Mouse (Mus musculus): ENCODE results near the gene Slc17a8. TPM values are rescaled to one million over a fixed set of nuclear protein-coding genes. Genes with fewer than 3 reads are reported as not detected.

The Slc17a8 gene
- polyA plus RNA-seq, 1 experiment, result 0.47 TPM

GRCm38 (mm10) chr10:89531976-89532375, 89.1 kb downstream of the Slc17a8 start:
- no peaks in the 10 kb centered on the region for H3K27me3 ChIP-seq (ENCODE audit: control insufficient read depth, insufficient read depth, low read length)
- peaks cover 4% of the 10 kb centered on the region; the same call in 1 of the 2 replicates for H3K4me1 ChIP-seq (ENCODE audit: control insufficient read depth, insufficient read depth, low read length)
- no peak overlapping the region for H3K4me3 ChIP-seq (ENCODE audit: control insufficient read depth, low read depth, low read length)
- H3K27ac ChIP-seq (ENCODE audit: control insufficient read depth, insufficient read depth, low read depth, low read length), result no peak overlapping the region
- no peak for TF ChIP-seq POLR2A (IDR thresholded peaks at IDR 0.05; ENCODE audit: control insufficient read depth, low read depth, low read length)
- TF ChIP-seq CTCF (IDR thresholded peaks at IDR 0.05; ENCODE audit: control insufficient read depth, insufficient read depth, insufficient replicate concordance, low read depth, low read length), result no peak
- no peaks in the 10 kb centered on the region for H3K36me3 ChIP-seq (ENCODE audit: control insufficient read depth, insufficient read depth, low read length)

GRCm38 (mm10) chr10:89531194-89531634, 89.8 kb downstream of the Slc17a8 start:
- no peak overlapping the region for H3K27ac ChIP-seq (ENCODE audit: control insufficient read depth, insufficient read depth, low read depth, low read length)
- no peaks in the 10 kb centered on the region for H3K27me3 ChIP-seq (ENCODE audit: control insufficient read depth, insufficient read depth, low read length)
- no peaks in the 10 kb centered on the region for H3K36me3 ChIP-seq (ENCODE audit: control insufficient read depth, insufficient read depth, low read length)
- no peak for TF ChIP-seq POLR2A (IDR thresholded peaks at IDR 0.05; ENCODE audit: control insufficient read depth, low read depth, low read length)
- TF ChIP-seq CTCF (IDR thresholded peaks at IDR 0.05; ENCODE audit: control insufficient read depth, insufficient read depth, insufficient replicate concordance, low read depth, low read length), result no peak
- no peak overlapping the region for H3K4me3 ChIP-seq (ENCODE audit: control insufficient read depth, low read depth, low read length)
- peaks cover 4% of the 10 kb centered on the region; the same call in 1 of the 2 replicates for H3K4me1 ChIP-seq (ENCODE audit: control insufficient read depth, insufficient read depth, low read length)

GRCm38 (mm10) chr10:89527054-89527453, 94.0 kb downstream of the Slc17a8 start:
- H3K4me1 ChIP-seq (ENCODE audit: control insufficient read depth, insufficient read depth, low read length), result no peaks in the 10 kb centered on the region
- TF ChIP-seq CTCF (IDR thresholded peaks at IDR 0.05; ENCODE audit: control insufficient read depth, insufficient read depth, insufficient replicate concordance, low read depth, low read length), result no peak
- TF ChIP-seq POLR2A (IDR thresholded peaks at IDR 0.05; ENCODE audit: control insufficient read depth, low read depth, low read length), result no peak
- no peak overlapping the region for H3K4me3 ChIP-seq (ENCODE audit: control insufficient read depth, low read depth, low read length)
- H3K27ac ChIP-seq (ENCODE audit: control insufficient read depth, insufficient read depth, low read depth, low read length), result no peak overlapping the region
- H3K27me3 ChIP-seq (ENCODE audit: control insufficient read depth, insufficient read depth, low read length), result no peaks in the 10 kb centered on the region
- H3K36me3 ChIP-seq (ENCODE audit: control insufficient read depth, insufficient read depth, low read length), result no peaks in the 10 kb centered on the region

GRCm38 (mm10) chr10:89525823-89526222, 95.2 kb downstream of the Slc17a8 start:
- H3K27me3 ChIP-seq (ENCODE audit: control insufficient read depth, insufficient read depth, low read length), result no peaks in the 10 kb centered on the region
- no peak for TF ChIP-seq POLR2A (IDR thresholded peaks at IDR 0.05; ENCODE audit: control insufficient read depth, low read depth, low read length)
- TF ChIP-seq CTCF (IDR thresholded peaks at IDR 0.05; ENCODE audit: control insufficient read depth, insufficient read depth, insufficient replicate concordance, low read depth, low read length), result no peak
- H3K27ac ChIP-seq (ENCODE audit: control insufficient read depth, insufficient read depth, low read depth, low read length), result no peak overlapping the region
- H3K4me1 ChIP-seq (ENCODE audit: control insufficient read depth, insufficient read depth, low read length), result no peaks in the 10 kb centered on the region
- H3K4me3 ChIP-seq (ENCODE audit: control insufficient read depth, low read depth, low read length), result no peak overlapping the region
- H3K36me3 ChIP-seq (ENCODE audit: control insufficient read depth, insufficient read depth, low read length), result no peaks in the 10 kb centered on the region

Other genes starting within 250 kb of the Slc17a8 start
- 0.42 TPM in 2 replicates for gene Gas2l3, start 177.3 kb downstream of the Slc17a8 start, polyA plus RNA-seq (2012; rRNA removed)
- 0.05 and 0.26 TPM in 2 replicates for gene Nr1h4, start 87.7 kb downstream of the Slc17a8 start, polyA plus RNA-seq (2012; rRNA removed)
- gene Scyl2, start 65.0 kb upstream of the Slc17a8 start, polyA plus RNA-seq (2012; rRNA removed), result 13.1 and 14.8 TPM in 2 replicates
- 7.4 and 9.0 TPM in 2 replicates for gene Actr6, start 111.0 kb upstream of the Slc17a8 start, polyA plus RNA-seq (2012; rRNA removed)
- gene Uhrf1bp1l, start 123.7 kb upstream of the Slc17a8 start, polyA plus RNA-seq (2012; rRNA removed), result 43.0 and 43.2 TPM in 2 replicates